Mouse (Mus musculus): ENCODE measurements around the gene Srd5a1. TPM values are rescaled to one million over a fixed set of nuclear protein-coding genes. Genes with fewer than 3 reads are reported as not detected.
A peak's percentile ranks its signal among the peaks of the same experiment; 100 is the strongest.
"Not testable (repeated sequence)": the region's sequence is repeated elsewhere in the genome, so short reads cannot be mapped to it uniquely, and the experiment has no call there.

Srd5a1 gene
- total RNA-seq, 2 experiments from 2014 or later = 14.7 to 15.8 TPM

DNA sequence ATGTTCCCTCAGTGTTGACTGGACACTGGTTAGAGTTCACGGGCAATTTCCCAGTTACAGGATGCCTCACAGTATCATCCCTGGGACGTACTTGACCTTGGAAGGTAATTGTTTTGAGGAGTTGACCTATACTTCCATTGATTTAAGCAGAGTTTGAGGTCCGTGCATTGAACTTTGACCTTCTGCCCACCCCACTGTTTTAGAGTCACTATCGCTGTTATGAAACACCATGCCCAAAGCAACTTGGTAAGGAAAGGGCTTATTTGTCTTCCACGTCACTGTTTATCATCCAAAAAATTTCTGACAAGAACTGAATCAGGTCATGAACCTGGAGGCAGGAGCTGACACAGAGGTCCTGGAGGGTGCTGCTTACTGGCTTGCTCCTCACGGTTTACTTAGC is 28.8 kb downstream of the Srd5a1 start:
- DNase-seq (ENCODE audit: extremely low spot score in 1 of 2, low spot score in 1 of 2) = no peak

GRCm38 (mm10) chr13:69577181-69577834 is 33.9 kb downstream of the Srd5a1 start:
- DNase-seq (ENCODE audit: extremely low spot score in 1 of 2, low spot score in 1 of 2) = no peak

- DNase-seq (ENCODE audit: extremely low spot score in 1 of 2, low spot score in 1 of 2) = peak in 1 of 2 experiments; percentile 35
Observed at GRCm38 (mm10) chr13:69576676-69577075, 34.6 kb downstream of the Srd5a1 start.

- DNase-seq (ENCODE audit: extremely low spot score in 1 of 2, low spot score in 1 of 2) = no peak
Observed at GRCm38 (mm10) chr13:69572594-69572993, 38.6 kb downstream of the Srd5a1 start.

DNA sequence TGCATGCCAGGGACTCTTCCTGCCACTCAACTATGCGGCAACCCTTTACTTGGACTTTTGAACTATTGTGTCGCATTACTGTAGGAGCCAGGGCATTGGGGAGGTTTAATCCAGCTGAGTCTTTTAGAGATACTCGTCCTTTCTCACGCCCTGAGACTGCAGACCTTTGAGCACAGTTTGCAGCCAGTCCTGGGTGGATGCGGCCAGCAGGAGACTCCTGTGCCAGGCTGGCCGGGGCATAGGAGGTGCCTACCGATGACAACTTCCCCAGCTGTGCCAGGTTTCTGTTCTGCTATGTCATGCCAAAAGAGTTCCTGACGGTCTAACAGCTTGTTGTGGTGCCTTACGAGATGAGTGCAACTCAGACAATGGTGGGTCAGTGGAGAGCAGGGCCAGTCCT is 42.0 kb downstream of the Srd5a1 start:
- DNase-seq (ENCODE audit: extremely low spot score in 1 of 2, low spot score in 1 of 2) = no peak

- DNase-seq (ENCODE audit: extremely low spot score in 1 of 2, low spot score in 1 of 2) = not testable (repeated sequence)
Observed at GRCm38 (mm10) chr13:69565401-69565800, 45.8 kb downstream of the Srd5a1 start.

DNA sequence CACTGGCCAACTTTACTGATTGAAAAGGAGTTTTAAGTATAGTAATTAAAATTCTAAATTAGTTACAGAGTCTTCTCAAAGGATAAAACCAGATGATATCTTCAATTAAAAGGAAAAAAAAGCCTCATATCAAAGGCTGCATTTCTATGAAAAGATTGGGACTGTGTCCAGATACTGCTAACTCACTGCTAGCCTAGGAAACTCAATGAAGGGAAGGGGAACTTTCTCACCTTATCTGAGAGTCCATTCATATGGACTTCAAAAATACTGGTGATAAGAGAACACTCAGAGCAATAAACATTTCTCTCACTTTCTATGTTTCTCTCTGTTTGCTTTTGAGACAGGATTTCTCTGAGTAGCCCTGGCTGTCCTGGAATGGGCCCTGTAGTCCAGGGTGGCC is 46.7 kb downstream of the Srd5a1 start:
- no peak for DNase-seq (ENCODE audit: extremely low spot score in 1 of 2, low spot score in 1 of 2)

DNA sequence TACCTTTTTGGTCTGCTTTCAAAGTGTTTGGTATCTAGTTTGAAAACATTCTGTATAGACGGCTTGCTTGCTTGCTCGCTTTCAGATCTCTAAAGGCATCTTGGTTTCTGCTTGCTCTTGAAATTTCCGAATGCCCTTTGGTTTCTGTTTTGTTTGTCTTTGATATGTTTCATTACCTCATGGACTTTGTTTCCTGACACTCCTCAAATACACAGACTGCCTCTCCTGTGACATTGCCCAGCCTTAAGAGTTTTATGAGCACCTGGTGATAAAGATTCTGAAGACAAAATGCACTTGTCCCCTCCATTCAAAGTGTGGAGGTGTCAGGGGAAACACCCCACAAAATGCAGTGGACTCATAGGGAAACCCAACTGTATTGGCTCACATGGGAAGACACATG is 47.3 kb downstream of the Srd5a1 start:
- no peak for DNase-seq (ENCODE audit: extremely low spot score in 1 of 2, low spot score in 1 of 2)

- no peak for DNase-seq (ENCODE audit: extremely low spot score in 1 of 2, low spot score in 1 of 2)
Observed at GRCm38 (mm10) chr13:69562654-69563574, 48.3 kb downstream of the Srd5a1 start.

GRCm38 (mm10) chr13:69562004-69562403 is 49.2 kb downstream of the Srd5a1 start:
- no peak for DNase-seq (ENCODE audit: extremely low spot score in 1 of 2, low spot score in 1 of 2)

DNA sequence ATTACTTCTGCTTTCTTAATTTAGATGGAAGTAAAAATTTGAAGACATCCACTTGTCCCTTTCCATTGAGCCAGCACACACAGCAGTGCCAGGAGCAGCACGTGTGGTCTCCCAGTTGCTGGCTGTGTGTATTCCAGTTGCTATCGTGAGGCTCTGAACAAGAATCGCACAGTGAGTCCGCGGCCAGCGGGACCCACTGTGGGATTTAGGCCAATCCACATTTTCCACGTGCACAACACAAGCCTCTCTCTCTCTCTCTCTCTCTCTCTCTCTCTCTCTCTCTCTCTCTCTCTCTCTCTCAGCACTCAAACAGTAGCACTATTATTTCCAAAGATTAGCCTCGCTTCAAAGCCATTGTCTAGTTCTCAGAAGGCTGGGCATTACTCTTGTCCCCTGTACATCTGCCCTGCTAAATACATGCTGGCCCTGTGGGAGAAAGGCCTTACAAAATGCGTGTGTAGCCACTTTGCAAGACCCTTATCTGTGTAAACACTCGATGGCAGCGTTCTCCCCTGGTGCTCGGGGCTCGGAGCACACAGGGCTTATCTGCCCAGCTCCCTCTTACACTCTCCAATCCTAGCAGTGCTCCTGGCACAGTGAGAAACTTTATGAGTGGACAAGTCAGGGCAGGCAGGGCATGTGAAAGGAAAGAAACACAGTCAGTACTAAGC is 51.8 kb downstream of the Srd5a1 start:
- DNase-seq (ENCODE audit: extremely low spot score in 1 of 2, low spot score in 1 of 2) = no peak

DNA sequence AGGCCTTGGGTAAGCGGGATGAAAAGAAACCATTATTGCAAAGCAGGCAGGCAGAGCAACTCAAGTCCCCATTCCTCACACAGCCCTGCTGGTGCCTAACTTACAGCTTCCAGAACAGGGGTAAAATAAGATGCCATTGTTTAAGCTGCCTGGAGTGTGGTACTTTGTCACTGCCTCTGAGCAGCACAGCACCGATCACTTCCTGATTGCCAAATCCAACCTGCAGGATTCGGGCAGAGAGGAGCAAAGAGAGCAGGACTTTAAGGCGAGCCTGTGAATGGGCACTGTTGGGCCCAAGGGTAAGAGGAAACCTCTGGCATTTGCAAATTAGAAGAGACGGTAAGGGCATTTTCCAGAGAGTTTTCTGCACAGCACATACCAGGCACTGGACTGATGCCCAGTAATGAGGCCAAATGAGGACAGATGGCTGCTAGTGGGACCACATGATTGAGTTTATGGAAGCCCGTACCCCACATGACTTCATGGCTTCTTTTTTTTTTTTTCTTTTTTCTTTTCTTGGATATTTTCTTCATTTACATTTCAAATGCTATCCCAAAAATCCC is 53.1 kb downstream of the Srd5a1 start:
- no peak for DNase-seq (ENCODE audit: extremely low spot score in 1 of 2, low spot score in 1 of 2)

- no peak for DNase-seq (ENCODE audit: extremely low spot score in 1 of 2, low spot score in 1 of 2)
Observed at GRCm38 (mm10) chr13:69556728-69557127, 54.5 kb downstream of the Srd5a1 start.

DNA sequence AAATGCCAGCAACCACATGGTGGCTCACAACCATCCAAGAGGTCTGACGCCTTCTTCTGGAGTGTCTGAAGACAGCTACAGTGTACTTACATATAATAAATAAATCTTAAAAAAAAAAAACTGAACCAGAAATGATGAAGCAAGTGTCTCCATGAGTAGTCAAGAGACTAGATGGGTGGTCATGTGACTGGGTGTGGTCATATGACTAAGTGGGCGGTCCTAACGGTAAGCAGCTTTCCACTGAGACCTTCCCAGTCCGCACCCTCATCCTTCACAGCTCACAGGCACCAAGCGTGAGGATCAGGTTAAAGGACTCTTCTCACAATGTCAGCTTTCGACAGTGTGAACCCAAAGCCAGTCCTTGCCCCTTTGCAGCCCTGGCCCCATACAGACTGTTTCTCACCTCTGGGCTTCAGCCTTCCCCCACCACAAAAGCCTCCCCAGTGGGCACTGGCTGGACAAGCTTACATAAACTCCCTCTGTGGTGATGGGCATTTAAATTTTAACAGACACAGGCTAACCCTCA is 55.2 kb downstream of the Srd5a1 start:
- no peak for DNase-seq (ENCODE audit: extremely low spot score in 1 of 2, low spot score in 1 of 2)

- DNase-seq (ENCODE audit: extremely low spot score in 1 of 2, low spot score in 1 of 2) = no peak
Observed at GRCm38 (mm10) chr13:69555045-69555444, 56.2 kb downstream of the Srd5a1 start.

- no peak for DNase-seq (ENCODE audit: extremely low spot score in 1 of 2, low spot score in 1 of 2)
Observed at GRCm38 (mm10) chr13:69554255-69554654, 57.0 kb downstream of the Srd5a1 start.

- peak in 1 of 2 experiments; percentile 64 for DNase-seq (ENCODE audit: extremely low spot score in 1 of 2, low spot score in 1 of 2)
Observed at GRCm38 (mm10) chr13:69553024-69553423, 58.2 kb downstream of the Srd5a1 start.

GRCm38 (mm10) chr13:69550831-69551230 is 60.4 kb downstream of the Srd5a1 start:
- DNase-seq (ENCODE audit: extremely low spot score in 1 of 2, low spot score in 1 of 2) = no peak

DNA sequence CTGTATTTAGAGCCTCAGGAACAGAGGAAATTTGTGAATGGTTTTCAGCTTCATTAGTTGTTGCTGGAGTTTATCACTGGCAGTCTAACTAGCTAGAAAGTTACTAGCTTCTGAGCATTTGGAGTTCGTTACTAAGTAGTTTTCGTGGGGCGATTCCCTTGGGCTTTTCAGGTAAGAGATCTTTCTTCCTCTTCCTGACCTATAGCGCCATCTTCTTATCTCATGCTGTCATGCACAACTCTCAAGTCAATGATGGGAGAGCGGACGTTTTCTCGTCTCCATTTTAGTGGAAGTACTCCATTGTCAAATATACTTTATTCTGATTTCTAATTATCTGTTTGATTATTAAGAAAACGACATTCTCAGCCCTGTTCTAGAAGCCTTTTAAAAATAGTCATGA is 61.3 kb downstream of the Srd5a1 start:
- DNase-seq (ENCODE audit: extremely low spot score in 1 of 2, low spot score in 1 of 2) = no peak

GRCm38 (mm10) chr13:69547488-69548180 is 63.6 kb downstream of the Srd5a1 start:
- DNase-seq (ENCODE audit: extremely low spot score in 1 of 2, low spot score in 1 of 2) = no peak

All from layer of hippocampus, postnatal 25 days (tissue).